Mouse (Mus musculus) heart, embryonic 14.5 days (tissue): ENCODE results near the gene Sele. TPM values are rescaled to one million over a fixed set of nuclear protein-coding genes. Genes with fewer than 3 reads are reported as not detected.

Source experiments
- ATAC-seq: fragments of 200-750 bp; cut with Nextera tagmentation; 2 replicates; pipeline ENCODE4 v1.8.0; 2017; ENCODE audit warnings: low read depth, moderate TSS enrichment; ENCODE audit not compliant: insufficient number of reproducible peaks, insufficient read depth, low FRiP score
- H3K27ac ChIP-seq, 2 experiments: fragments of 200-500 bp in 1 of 2; fragments of 300-500 bp in 1 of 2; sonication (generic) in 1 of 2; replicated peaks in 1 of 2; 2 replicates each; pipeline ENCODE4 v1.5.1; 2012 to 2014; ENCODE audit warnings: low read depth in 2 of 2, low read length in 2 of 2, control low read depth in 1 of 2, mild to moderate bottlenecking in 1 of 2, mixed read lengths in 1 of 2; ENCODE audit not compliant: control insufficient read depth in 1 of 2, insufficient read depth in 1 of 2
- H3K27me3 ChIP-seq: fragments of 300-500 bp; sonication (generic); 2 replicates; pipeline ENCODE4 v1.6.1; 2014; ENCODE audit warnings: mild to moderate bottlenecking, low read length, control low read depth; ENCODE audit not compliant: control insufficient read depth, insufficient read depth
- H3K36me3 ChIP-seq: fragments of 300-500 bp; sonication (generic); 2 replicates; pipeline ENCODE4 v1.6.1; 2014; ENCODE audit warnings: mild to moderate bottlenecking, control low read depth, low read length, mixed read lengths; ENCODE audit not compliant: control insufficient read depth, insufficient read depth
- H3K4me1 ChIP-seq, 2 experiments: fragments of 200-500 bp in 1 of 2; fragments of 300-500 bp in 1 of 2; sonication (generic) in 1 of 2; 2 replicates each; pipeline ENCODE4 v1.6.1; 2012 to 2014; ENCODE audit warnings: low read length in 2 of 2, control low read depth in 1 of 2, mixed read lengths in 1 of 2; ENCODE audit not compliant: control insufficient read depth in 2 of 2, insufficient read depth in 2 of 2
- H3K4me2 ChIP-seq: fragments of 300-500 bp; sonication (generic); 2 replicates; pipeline ENCODE4 v1.6.1; 2014; ENCODE audit warnings: mild to moderate bottlenecking, low read length
- H3K4me3 ChIP-seq, 2 experiments: fragments of 200-500 bp in 1 of 2; fragments of 300-500 bp in 1 of 2; sonication (generic) in 1 of 2; 2 replicates each; pipeline ENCODE4 v1.5.1; 2012 to 2014; ENCODE audit warnings: low read length in 2 of 2, mild to moderate bottlenecking in 2 of 2, control low read depth in 1 of 2, low read depth in 1 of 2, moderate library complexity in 1 of 2; ENCODE audit not compliant: control insufficient read depth in 1 of 2, insufficient read depth in 1 of 2
- H3K9ac ChIP-seq: fragments of 300-500 bp; sonication (generic); 2 replicates; pipeline ENCODE4 v1.6.1; 2014; ENCODE audit warnings: mild to moderate bottlenecking, low read length
- H3K9me3 ChIP-seq: fragments of 300-500 bp; sonication (generic); 2 replicates; pipeline ENCODE4 v1.6.1; 2016; ENCODE audit warnings: low read length, control low read depth; ENCODE audit not compliant: control insufficient read depth
- WGBS: fragments of 180-500 bp; shearing (Covaris S2); extraction: QIAGEN DNeasy Blood & Tissue Kit; methylation state at CpG from one replicate; pipeline ENCODE4 v1.1.7; 2014; 5-methylcytosine and 5-hydroxymethylcytosine counted together
- polyA plus RNA-seq: library from polyadenylated mRNA; unstranded; fragments of >200 nt; fragmentation: Nextera tagmentation; extraction: Ambion mirVana; gene quantifications from 2 replicates; pipeline ENCODE4 v1.2.1, GENCODE M21; 2014

The Sele gene
- polyA plus RNA-seq, 1 experiment from 2014 or later, result 1.9 TPM

DNA sequence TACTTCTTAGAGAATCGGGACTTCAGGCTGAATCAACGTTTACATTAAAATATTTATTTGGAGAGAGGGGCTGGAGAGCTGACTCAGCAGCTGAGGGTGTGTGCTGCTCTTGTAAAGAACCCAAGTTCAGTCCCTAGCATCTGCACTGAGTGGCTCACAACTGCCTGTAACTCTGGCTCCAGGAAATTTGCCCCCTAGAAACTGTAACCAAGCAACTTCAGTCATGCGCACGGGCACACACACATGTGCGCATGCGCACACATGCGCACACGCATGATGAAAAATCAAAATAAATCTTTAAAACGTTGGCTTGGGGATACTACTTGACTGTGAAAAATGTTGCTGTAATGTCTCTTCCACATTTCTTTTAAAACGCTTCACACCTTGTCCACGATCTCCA, 31.1 kb downstream of the Sele start:
- no peaks in the 10 kb centered on the region for H3K4me1 ChIP-seq
- no peak for ATAC-seq
- no peak overlapping the region for H3K27ac ChIP-seq
- no peak overlapping the region for H3K4me2 ChIP-seq
- no peak overlapping the region for H3K9ac ChIP-seq
- H3K4me3 ChIP-seq, result no peak overlapping the region
- no peaks in the 10 kb centered on the region for H3K9me3 ChIP-seq
- H3K27me3 ChIP-seq, result no peaks in the 10 kb centered on the region
- 82% methylated on average over 11 of the region's 11 CpGs for WGBS
- H3K36me3 ChIP-seq, result no peaks in the 10 kb centered on the region

DNA sequence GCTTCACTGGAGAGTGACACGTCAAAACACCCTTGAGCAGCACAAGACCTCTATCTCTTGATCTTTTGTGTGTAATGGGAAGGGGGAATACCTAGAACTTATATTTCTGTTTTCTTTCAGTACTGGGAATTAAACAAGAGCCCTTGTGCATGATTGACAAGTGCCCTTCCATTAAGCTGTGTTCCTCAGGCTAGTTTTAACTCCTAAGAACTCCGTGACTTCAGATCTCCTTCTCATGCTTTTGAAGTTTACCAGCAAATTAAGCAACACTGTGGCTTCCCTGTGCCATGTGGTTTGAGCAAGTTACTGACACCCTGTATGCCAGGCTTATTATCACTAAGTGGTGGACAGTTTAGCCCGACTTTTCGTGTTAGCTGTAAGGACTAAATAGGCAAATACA, 35.0 kb downstream of the Sele start:
- Histone ChIP-seq H3K36me3 (no peaks in the 10 kb centered on the region), H3K27me3 (no peaks in the 10 kb centered on the region), H3K27ac (no peak overlapping the region), H3K4me1 (no peaks in the 10 kb centered on the region), H3K4me2 (no peak overlapping the region), H3K9me3 (no peaks in the 10 kb centered on the region), H3K4me3 (no peak overlapping the region), H3K9ac (no peak overlapping the region)
- no peak for ATAC-seq
- 78% methylated on average over 4 of the region's 4 CpGs for WGBS

DNA sequence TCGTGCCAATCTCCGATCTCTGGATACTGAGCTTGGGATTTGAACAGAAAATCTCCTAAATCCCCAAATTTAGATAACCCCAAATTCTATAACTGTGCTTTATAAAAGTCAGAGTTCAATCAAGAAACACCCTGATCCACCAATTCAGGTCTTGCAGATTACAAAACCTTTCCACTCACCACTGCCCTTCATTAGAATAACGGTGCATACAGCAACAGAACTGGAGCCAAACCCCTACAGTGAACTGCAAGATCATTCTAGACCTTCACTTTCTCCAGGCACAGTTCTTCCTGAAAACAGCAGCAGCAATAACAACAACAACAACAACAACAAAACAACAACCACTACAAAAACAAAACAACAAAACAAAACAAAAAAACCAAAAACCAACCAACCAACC, 38.8 kb downstream of the Sele start:
- Histone ChIP-seq H3K9ac (no peak overlapping the region), H3K4me2 (no peak overlapping the region), H3K4me3 (no peak overlapping the region), H3K27me3 (no peaks in the 10 kb centered on the region), H3K27ac (no peak overlapping the region), H3K9me3 (no peaks in the 10 kb centered on the region), H3K36me3 (no peaks in the 10 kb centered on the region), H3K4me1 (no peaks in the 10 kb centered on the region)
- no peak for ATAC-seq
- 69% methylated on average over 3 of the region's 3 CpGs for WGBS

DNA sequence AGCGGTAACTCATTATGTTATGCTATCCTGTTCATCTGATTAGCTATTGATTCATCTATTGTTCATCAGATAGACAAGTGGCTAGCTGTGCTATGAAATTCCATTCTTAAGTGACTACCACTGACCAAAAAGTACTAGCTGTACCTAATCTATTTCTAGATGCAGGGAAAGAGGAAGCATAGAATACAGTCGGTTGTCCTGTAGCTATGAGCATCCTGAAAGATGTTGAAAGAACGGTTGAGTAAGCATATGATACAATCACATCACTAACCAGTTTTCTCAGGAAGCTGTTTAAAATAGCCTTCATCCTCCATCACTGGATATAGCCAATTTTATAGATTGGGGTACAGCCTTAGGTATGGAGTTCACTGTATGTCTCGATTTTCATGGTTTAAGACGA, 39.8 kb downstream of the Sele start:
- Histone ChIP-seq H3K4me2 (no peak overlapping the region), H3K4me3 (no peak overlapping the region), H3K36me3 (no peaks in the 10 kb centered on the region), H3K9me3 (no peaks in the 10 kb centered on the region), H3K4me1 (no peaks in the 10 kb centered on the region), H3K9ac (no peak overlapping the region), H3K27me3 (no peaks in the 10 kb centered on the region), H3K27ac (no peak overlapping the region)
- WGBS, result 84% methylated on average over 5 of the region's 5 CpGs
- no peak for ATAC-seq

DNA sequence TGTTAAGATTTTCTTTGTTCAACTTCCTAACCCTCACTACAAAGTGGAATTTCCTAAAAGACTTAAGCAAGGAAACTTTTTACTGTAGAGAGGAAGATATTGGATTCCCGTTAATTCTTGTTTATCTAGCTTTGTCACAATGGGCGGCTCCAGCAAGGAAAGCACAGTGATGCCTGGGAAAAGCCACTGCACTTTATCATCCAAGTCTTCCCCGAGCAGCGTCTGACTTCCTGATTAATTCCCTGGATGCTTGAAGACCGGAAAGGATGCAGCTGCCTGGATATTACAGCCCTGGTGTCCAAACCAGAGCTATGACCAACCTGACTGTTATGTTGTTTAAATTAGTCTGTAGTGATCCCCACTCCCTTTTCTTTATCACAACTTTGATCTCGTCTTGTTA, 48.7 kb downstream of the Sele start:
- no peak overlapping the region for H3K4me2 ChIP-seq
- no peaks in the 10 kb centered on the region for H3K9me3 ChIP-seq
- ATAC-seq, result no peak
- H3K36me3 ChIP-seq, result no peaks in the 10 kb centered on the region
- no peaks in the 10 kb centered on the region for H3K4me1 ChIP-seq
- H3K27me3 ChIP-seq, result no peaks in the 10 kb centered on the region
- 34% methylated on average over 6 of the region's 6 CpGs for WGBS
- no peak overlapping the region for H3K4me3 ChIP-seq
- H3K9ac ChIP-seq, result no peak overlapping the region
- H3K27ac ChIP-seq, result no peak overlapping the region

DNA sequence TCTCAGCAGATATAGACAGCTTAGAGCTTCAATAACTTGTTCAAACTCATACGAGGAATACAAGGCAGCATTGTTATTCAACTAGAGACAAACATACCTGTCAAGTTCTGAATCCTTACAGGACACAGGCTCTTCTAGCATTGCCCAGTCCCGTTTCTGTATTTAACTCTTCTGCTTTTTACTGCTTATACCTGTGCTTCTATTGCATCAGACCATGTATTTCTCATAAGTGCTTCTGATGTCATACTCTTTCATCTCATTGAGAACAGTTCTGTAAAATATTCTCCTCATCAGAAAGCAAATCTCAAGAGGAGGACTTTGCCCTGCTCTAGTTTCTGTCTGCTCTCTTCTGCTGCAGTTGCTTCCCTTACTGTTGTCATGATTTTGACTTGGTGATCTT, 49.9 kb downstream of the Sele start:
- H3K9ac ChIP-seq, result no peak overlapping the region
- no peaks in the 10 kb centered on the region for H3K36me3 ChIP-seq
- no peaks in the 10 kb centered on the region for H3K27me3 ChIP-seq
- H3K27ac ChIP-seq, result no peak overlapping the region
- no peaks in the 10 kb centered on the region for H3K9me3 ChIP-seq
- no peak overlapping the region for H3K4me2 ChIP-seq
- WGBS, result 67% methylated on average over 2 of the region's 2 CpGs
- H3K4me3 ChIP-seq, result no peak overlapping the region
- H3K4me1 ChIP-seq, result no peaks in the 10 kb centered on the region
- ATAC-seq, result no peak

DNA sequence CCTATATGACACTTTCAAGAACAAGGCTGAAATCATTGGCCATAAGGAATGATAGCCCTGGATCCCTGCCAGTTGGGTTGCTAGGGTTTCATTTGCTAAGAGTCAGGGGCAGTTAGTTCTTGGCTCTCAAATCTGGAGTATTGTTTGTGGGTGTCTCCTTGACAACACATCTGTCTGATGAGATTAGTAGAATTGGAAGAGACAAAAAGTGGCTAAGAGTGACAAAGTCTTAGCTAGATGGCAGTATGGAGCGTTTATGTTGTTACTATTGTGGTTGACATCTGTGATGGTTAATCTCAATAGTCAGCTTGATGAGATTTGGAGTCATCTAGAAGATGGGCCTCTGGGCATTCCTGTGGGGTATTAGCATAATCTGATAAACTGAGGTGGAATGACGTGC, 50.3 kb downstream of the Sele start:
- WGBS, result 64% methylated on average over 2 of the region's 2 CpGs
- ATAC-seq, result no peak
- H3K4me3 ChIP-seq, result no peak overlapping the region
- no peak overlapping the region for H3K27ac ChIP-seq
- H3K4me1 ChIP-seq, result no peaks in the 10 kb centered on the region
- H3K9ac ChIP-seq, result no peak overlapping the region
- no peaks in the 10 kb centered on the region for H3K9me3 ChIP-seq
- H3K27me3 ChIP-seq, result no peaks in the 10 kb centered on the region
- no peaks in the 10 kb centered on the region for H3K36me3 ChIP-seq
- H3K4me2 ChIP-seq, result no peak overlapping the region
